8 mouse cellular contexts compared by ENCODE assay signal in genomic region chr4:152478224-152478567, GRCm38 (mm10). TPM values are rescaled to one million over a fixed set of nuclear protein-coding genes. Genes with fewer than 3 reads are reported as not detected.
A peak's percentile ranks its signal among the peaks of the same experiment; 100 is the strongest.
DNase-seq lines count a peak whose midpoint lies in the region; ATAC-seq and TF ChIP-seq lines count a peak whose summit lies in the region.

No protein-coding gene starts in this region.

- H3K9me3 ChIP-seq in forebrain, embryonic 14.5 days (replicated peaks; ENCODE audit: control insufficient read depth, low read length), result no peaks in the 10 kb centered on the region
- no peaks in the 10 kb centered on the region for H3K9me3 ChIP-seq in liver, embryonic 14.5 days (ENCODE audit: control insufficient read depth, low read length)

- WGBS in forebrain, embryonic 14.5 days, result under 1% methylated on average over 13 of the region's 13 CpGs
- WGBS in liver, embryonic 14.5 days (ENCODE audit: insufficient replicate concordance), result 2% methylated on average over 13 of the region's 13 CpGs

- H3K4me1 ChIP-seq in forebrain, embryonic 14.5 days (ENCODE audit: control insufficient read depth, insufficient read depth, low read length), result peaks cover 14% of the 10 kb centered on the region
- H3K4me1 ChIP-seq in liver, embryonic 14.5 days (replicated peaks; ENCODE audit: control insufficient read depth in 2 of 2, insufficient read depth in 2 of 2, low read length in 1 of 2), result no peaks in the 10 kb centered on the region

- no peaks in the 10 kb centered on the region for H3K36me3 ChIP-seq in forebrain, embryonic 14.5 days (ENCODE audit: control insufficient read depth, insufficient read depth, low read length)
- H3K36me3 ChIP-seq in liver, embryonic 14.5 days (replicated peaks; ENCODE audit: control insufficient read depth, insufficient read depth, low read depth), result no peaks in the 10 kb centered on the region

- no peak for DNase-seq in frontal cortex, postnatal 25 days (ENCODE audit: low spot score in 2 of 2)
- DNase-seq in 3T3-L1 (ENCODE audit: low read depth, low spot score), result peak; percentile 50
- no peak for DNase-seq in forebrain, embryonic 14.5 days (ENCODE audit: low spot score)
- DNase-seq in liver, embryonic 14.5 days (ENCODE audit: low read depth in 3 of 3, low spot score in 3 of 3), result no peak
- no peak for DNase-seq in spleen, postnatal 4 days (ENCODE audit: low spot score in 2 of 2)
- no peak for DNase-seq in cerebellum, postnatal 25 days
- DNase-seq in right cerebral cortex, adult 2 months (ENCODE audit: low spot score in 2 of 2), result no peak

- peak overlapping the region; percentile 83 for H3K27ac ChIP-seq in forebrain, embryonic 14.5 days (ENCODE audit: low read depth, low read length)
- no peak overlapping the region for H3K27ac ChIP-seq in liver, embryonic 14.5 days

- peak; percentile 2; the same call in 1 of the 2 replicates for ATAC-seq in frontal cortex, adult (ENCODE audit: low TSS enrichment)
- ATAC-seq in forebrain, embryonic 14.5 days, result no peak
- no peak for ATAC-seq in liver, embryonic 14.5 days (ENCODE audit: insufficient read depth)

- peak overlapping the region; percentile 68 for H3K4me3 ChIP-seq in forebrain, embryonic 14.5 days (ENCODE audit: low read depth, low read length)
- H3K4me3 ChIP-seq in liver, embryonic 14.5 days (ENCODE audit: insufficient read depth in 1 of 2, low read depth in 2 of 2, low read length in 2 of 2), result peak overlapping the region; percentile 3 to 44; a peak in 3 of 4 replicates

- TF ChIP-seq EP300 in liver, embryonic 14.5 days (IDR thresholded peaks at IDR 0.05; ENCODE audit: low read depth), result no peak

- H3K4me2 ChIP-seq in forebrain, embryonic 14.5 days (ENCODE audit: low read length), result peak overlapping the region; percentile 90
- peak overlapping the region; percentile 45 for H3K4me2 ChIP-seq in liver, embryonic 14.5 days (ENCODE audit: low read depth)

- TF ChIP-seq CTCF in liver, embryonic 14.5 days (IDR thresholded peaks at IDR 0.05; ENCODE audit: low read depth), result no peak

- H3K9ac ChIP-seq in forebrain, embryonic 14.5 days (ENCODE audit: low read length), result peak overlapping the region; percentile 86
- no peak overlapping the region for H3K9ac ChIP-seq in liver, embryonic 14.5 days (replicated peaks)

- no peaks in the 10 kb centered on the region for H3K27me3 ChIP-seq in forebrain, embryonic 14.5 days (replicated peaks; ENCODE audit: control insufficient read depth, insufficient read depth, low read length)
- peaks cover 6% of the 10 kb centered on the region for H3K27me3 ChIP-seq in liver, embryonic 14.5 days (ENCODE audit: control insufficient read depth, insufficient read depth, low read length)

RNA-seq across cellular contexts. Expression of gene Kcnab2, which starts 0.5 kb away (rescaled TPM):
- polyA plus RNA-seq in forebrain, embryonic 14.5 days (2014; fragmentation: Nextera tagmentation; extraction: Ambion mirVana), result 11.2 and 13.4 TPM in 2 replicates
- polyA plus RNA-seq in liver, embryonic 14.5 days (2012; rRNA removed), result 3.2 and 3.3 TPM in 2 replicates
- 5.9 and 6.3 TPM in 2 replicates for polyA plus RNA-seq in liver, embryonic 14.5 days (2014; fragmentation: Nextera tagmentation; extraction: Ambion mirVana)

RNA-seq across cellular contexts. Expression of gene Nphp4, which starts 1.7 kb away (rescaled TPM):
- 3.6 and 4.4 TPM in 2 replicates for polyA plus RNA-seq in forebrain, embryonic 14.5 days (2014; fragmentation: Nextera tagmentation; extraction: Ambion mirVana)
- polyA plus RNA-seq in liver, embryonic 14.5 days (2012; rRNA removed), result 0.11 and 0.13 TPM in 2 replicates
- polyA plus RNA-seq in liver, embryonic 14.5 days (2014; fragmentation: Nextera tagmentation; extraction: Ambion mirVana), result 0.24 TPM in 1 of 2 replicates, not detected in the other
